In the genomic region with DNA sequence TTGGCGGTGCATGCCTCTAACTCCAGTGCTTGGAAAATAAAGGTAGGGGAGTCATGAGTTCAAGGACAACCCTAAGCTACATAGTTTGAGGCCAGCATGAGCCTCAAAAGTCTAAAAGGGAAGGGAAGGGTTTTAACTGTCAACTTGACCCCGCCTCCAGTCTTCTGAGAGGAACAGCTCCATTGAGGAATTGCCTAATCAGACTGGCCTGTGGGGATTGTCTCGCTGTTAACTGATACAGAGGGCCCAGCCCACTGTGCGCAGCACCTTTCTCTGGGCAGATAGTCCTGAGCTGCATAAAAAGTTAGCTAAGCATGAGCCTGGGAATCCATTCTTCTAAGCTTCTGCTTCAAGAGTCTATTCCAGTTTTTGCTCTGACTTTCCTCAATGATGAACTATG, we compare ENCODE assay signal across 26 mouse cellular contexts. TPM values are rescaled to one million over a fixed set of nuclear protein-coding genes. Genes with fewer than 3 reads are reported as not detected.
DNase-seq lines count a peak whose midpoint lies in the region; ATAC-seq and TF ChIP-seq lines count a peak whose summit lies in the region.
"Had no signal": no experiment of that assay in that cellular context is flagged by ENCODE, and none has a peak within 500 bp of the region (broad histone marks: within the 10 kb centered on the region; RNA-seq: fewer than 3 reads in every experiment).

No protein-coding gene starts in this region.

- TF ChIP-seq EP300 in MEL (IDR thresholded peaks at IDR 0.05; ENCODE audit: low read depth in 1 of 2, low read length in 2 of 2) = peak in 1 of 2 experiments; percentile 45; a peak in 1 of 4 replicates

- H3K4me1 ChIP-seq in MEL (ENCODE audit: control insufficient read depth in 1 of 2, insufficient read depth in 2 of 2, low read length in 2 of 2) = peaks cover 5 to 7% of the 10 kb centered on the region in 2 experiments
- peaks cover 7% of the 10 kb centered on the region; the same call in 1 of the 2 replicates for H3K4me1 ChIP-seq in liver, embryonic 11.5 days (replicated peaks; ENCODE audit: control insufficient read depth, insufficient read depth, low read length)
- H3K4me1 ChIP-seq: forebrain, embryonic 12.5 days; heart, embryonic 10.5 days; kidney, embryonic 15.5 days; limb, embryonic 12.5 days; midbrain, embryonic 15.5 days; neural tube, embryonic 13.5 days had no signal

- TF ChIP-seq POLR2A in MEL (IDR thresholded peaks at IDR 0.05; ENCODE audit: control insufficient read depth in 1 of 2, insufficient read depth in 1 of 2, low read depth in 1 of 2, low read length in 2 of 2, poor library complexity in 1 of 2) = no peak

- peak; percentile 89 for ATAC-seq in liver, embryonic 11.5 days (replicated peaks; ENCODE audit: low FRiP score)
- ATAC-seq in megakaryocyte, adult 5-6 weeks (ENCODE audit: poor library complexity, severe bottlenecking) = peak; percentile 83
- ATAC-seq: hindbrain, postnatal 0 days; intestine, postnatal 0 days; midbrain, embryonic 15.5 days had no signal

- no peak for TF ChIP-seq CTCF in MEL (IDR thresholded peaks at IDR 0.05 in 2 of 3, conservative IDR thresholded peaks at IDR 0.05 in 1 of 3; ENCODE audit: control insufficient read depth in 1 of 3, insufficient read depth in 1 of 3, low read depth in 2 of 3, low read length in 3 of 3, poor library complexity in 1 of 3, severe bottlenecking in 1 of 3)

- no peaks in the 10 kb centered on the region for H3K27me3 ChIP-seq in MEL (ENCODE audit: control insufficient read depth in 1 of 2, insufficient read depth in 2 of 2, low read length in 2 of 2)
- no peaks in the 10 kb centered on the region for H3K27me3 ChIP-seq in liver, embryonic 11.5 days (replicated peaks; ENCODE audit: control insufficient read depth, insufficient read depth, low read length)
- H3K27me3 ChIP-seq: forebrain, embryonic 12.5 days; kidney, embryonic 15.5 days; limb, embryonic 12.5 days; midbrain, embryonic 15.5 days; neural tube, embryonic 13.5 days had no signal

- 57% methylated on average over 4 of the region's 4 CpGs for WGBS in liver, embryonic 11.5 days

- H3K36me3 ChIP-seq in MEL (ENCODE audit: control insufficient read depth in 1 of 2, insufficient read depth in 2 of 2, low read length in 2 of 2) = peaks cover 0 to 10% of the 10 kb centered on the region in 2 experiments; a peak in 3 of 4 replicates
- no peaks in the 10 kb centered on the region for H3K36me3 ChIP-seq in liver, embryonic 11.5 days (ENCODE audit: control insufficient read depth, insufficient read depth, low read length)
- H3K36me3 ChIP-seq: heart, embryonic 10.5 days; limb, embryonic 12.5 days; midbrain, embryonic 15.5 days; neural tube, embryonic 13.5 days had no signal

- H3K4me3 ChIP-seq in MEL (ENCODE audit: control insufficient read depth in 1 of 2, insufficient read depth in 1 of 2, low read depth in 2 of 2, low read length in 2 of 2) = no peak overlapping the region
- no peak overlapping the region for H3K4me3 ChIP-seq in liver, embryonic 11.5 days (ENCODE audit: low read depth, low read length)
- H3K4me3 ChIP-seq: forebrain, embryonic 12.5 days; gastrocnemius, adult 2 months; heart, embryonic 10.5 days; kidney, embryonic 15.5 days; limb, embryonic 12.5 days; midbrain, embryonic 15.5 days; neural tube, embryonic 13.5 days had no signal

- H3K9me3 ChIP-seq in MEL (replicated peaks; ENCODE audit: insufficient read depth, low read length) = no peaks in the 10 kb centered on the region
- H3K9me3 ChIP-seq in liver, embryonic 11.5 days (ENCODE audit: control insufficient read depth, low read length) = no peaks in the 10 kb centered on the region
- H3K9me3 ChIP-seq: forebrain, embryonic 12.5 days; heart, embryonic 10.5 days; kidney, embryonic 15.5 days; limb, embryonic 12.5 days; midbrain, embryonic 15.5 days; neural tube, embryonic 13.5 days had no signal

- peak overlapping the region; percentile 16; the same call in 1 of the 2 replicates for H3K27ac ChIP-seq in MEL (ENCODE audit: control insufficient read depth, low read depth, low read length)
- peak overlapping the region; percentile 19; the same call in 1 of the 2 replicates for H3K27ac ChIP-seq in liver, embryonic 11.5 days (ENCODE audit: low read depth, low read length)
- H3K27ac ChIP-seq: forebrain, embryonic 12.5 days; gastrocnemius, adult 2 months; heart, embryonic 10.5 days; hindbrain, postnatal 0 days; kidney, embryonic 15.5 days; limb, embryonic 12.5 days; midbrain, embryonic 15.5 days; neural tube, embryonic 13.5 days; stomach, postnatal 0 days had no signal

- H3K4me2 ChIP-seq in liver, embryonic 11.5 days = no peak overlapping the region
- H3K4me2 ChIP-seq: forebrain, embryonic 12.5 days; kidney, embryonic 15.5 days; limb, embryonic 12.5 days; midbrain, embryonic 15.5 days; neural tube, embryonic 13.5 days had no signal

- no peak for TF ChIP-seq RAD21 in MEL (IDR thresholded peaks at IDR 0.05; ENCODE audit: low read depth, low read length)

- no peak overlapping the region for H3K9ac ChIP-seq in MEL (ENCODE audit: control insufficient read depth, low read depth, low read length, poor library complexity, severe bottlenecking)
- H3K9ac ChIP-seq in liver, embryonic 11.5 days (ENCODE audit: low read depth, low read length) = no peak overlapping the region
- H3K9ac ChIP-seq: forebrain, embryonic 12.5 days; kidney, embryonic 15.5 days; limb, embryonic 12.5 days; midbrain, embryonic 15.5 days; neural tube, embryonic 13.5 days had no signal

- peak; percentile 80 for DNase-seq in MEL (ENCODE audit: low read depth, low spot score)
- DNase-seq in c-Kit-positive CD71-positive TER-119-negative erythroid progenitor cells, embryonic 14.5 days (ENCODE audit: low read depth) = peak; percentile 56
- DNase-seq in liver, embryonic 11.5 days (ENCODE audit: low spot score) = no peak
- DNase-seq in cerebellum, adult 11 months = no peak
- DNase-seq in testis, postnatal 10 days (ENCODE audit: low spot score) = no peak
- DNase-seq in thymus, postnatal 4 days = no peak
- DNase-seq: adrenal gland, postnatal 25 days; cerebellum, adult 2 months; cerebellum, postnatal 25 days; gastrocnemius, adult 2 months; kidney, postnatal 36 days; layer of hippocampus, postnatal 36 days; lung, adult 2 months; lung, postnatal 14 days had no signal

- H3K79me2 ChIP-seq in MEL (ENCODE audit: control insufficient read depth, insufficient read depth, low read length, poor library complexity) = no peaks in the 10 kb centered on the region

TF ChIP-seq in MEL, 35 proteins besides CTCF, POLR2A, EP300 and RAD21:
- TF ChIP-seq MYB (IDR thresholded peaks at IDR 0.05; ENCODE audit: low read depth, low read length) (peak; percentile 44; the same call in 1 of the 2 replicates), SMC3 (IDR thresholded peaks at IDR 0.05; ENCODE audit: low read depth, low read length) (no peak), SIN3A (IDR thresholded peaks at IDR 0.05; ENCODE audit: low read length) (peak; percentile 49), RCOR1 (IDR thresholded peaks at IDR 0.05; ENCODE audit: low read depth, low read length) (no peak), MAFK (IDR thresholded peaks at IDR 0.05; ENCODE audit: borderline replicate concordance, low read depth, low read length) (no peak), MEF2A (IDR thresholded peaks at IDR 0.05; ENCODE audit: extremely low read depth, insufficient replicate concordance, low read depth, low read length, poor library complexity, severe bottlenecking) (no peak), NRF1 (IDR thresholded peaks at IDR 0.05; ENCODE audit: insufficient read depth, low read depth, low read length, poor library complexity, severe bottlenecking) (peak; percentile 42; the same call in 1 of the 2 replicates), GATA1 (IDR thresholded peaks at IDR 0.05; ENCODE audit: low read depth, low read length) (0 out of 2 replicates have a peak, but pooled peaks have one; percentile 36), MXI1 (IDR thresholded peaks at IDR 0.05; ENCODE audit: low read depth, low read length) (0 out of 2 replicates have a peak, but pooled peaks have one; percentile 18)

RNA-seq across cellular contexts. Expression of a gene that starts 56.7 kb away (rescaled TPM):
- 11.6 and 12.7 TPM in 2 replicates for total RNA-seq in MEL (2012; rRNA removed)
- 10 to 100 TPM; 23.3 to 40.1 TPM for polyA plus RNA-seq in MEL (2012; ENCODE audit: insufficient read depth in 1 of 2, insufficient read length in 2 of 2, low read depth in 1 of 2, low replicate concordance in 2 of 2, missing spikeins in 1 of 2)
- 14.5 and 18.5 TPM in 2 replicates for polyA plus RNA-seq in liver, embryonic 11.5 days (2014; fragmentation: Nextera tagmentation; extraction: Ambion mirVana)
- 30.8 and 37.3 TPM in 2 replicates for total RNA-seq in megakaryocyte, adult 5-6 weeks (2015)
- 38.2 and 47.2 TPM in 2 replicates for total RNA-seq in megakaryocyte, adult 5-6 weeks (2017)

RNA-seq across cellular contexts. Expression of a gene that starts 56.8 kb away (rescaled TPM):
- not detected in 2 replicates for total RNA-seq in MEL (2012; rRNA removed)
- polyA plus RNA-seq in MEL (2012; ENCODE audit: insufficient read depth in 1 of 2, insufficient read length in 2 of 2, low read depth in 1 of 2, low replicate concordance in 2 of 2, missing spikeins in 1 of 2) = not detected
- polyA plus RNA-seq in liver, embryonic 11.5 days (2014; fragmentation: Nextera tagmentation; extraction: Ambion mirVana) = 0.04 and 0.13 TPM in 2 replicates
- 0.27 and 0.45 TPM in 2 replicates for total RNA-seq in megakaryocyte, adult 5-6 weeks (2015)
- total RNA-seq in megakaryocyte, adult 5-6 weeks (2017) = 0.55 and 1.1 TPM in 2 replicates
- total RNA-seq: hematopoietic stem cell, adult 5-6 weeks had no signal
- polyA plus RNA-seq: heart, embryonic 16.5 days had no signal

Comparison
In these comparisons a context has a peak if more than half of its experiments do, and no peak if none do; other contexts are left out.
1. DNase-seq: peak in MEL (single experiment) and c-Kit-positive CD71-positive TER-119-negative erythroid progenitor cells, embryonic 14.5 days (single experiment); none in liver, embryonic 11.5 days (single experiment), cerebellum, adult 11 months (single experiment), testis, postnatal 10 days (single experiment) and thymus, postnatal 4 days (single experiment).